Mouse (Mus musculus) inflammation-experienced regulatory T-cells, adult 6 months (primary cell): Measurements from ENCODE around the gene Serpinb8. TPM values are rescaled to one million over a fixed set of nuclear protein-coding genes. Genes with fewer than 3 reads are reported as not detected.

Source experiments
- ATAC-seq: one replicate; pipeline ENCODE4 v1.8.0; 2017
- polyA plus RNA-seq, 3 experiments: library from polyadenylated mRNA; unstranded; fragments of 100-300 nt; shearing (Covaris generic); gene quantifications; one replicate each; pipeline ENCODE4 v1.2.1; 2017

Gene Serpinb8
- polyA plus RNA-seq, 3 experiments from 2014 or later = 0.89 TPM; not detected in 2

DNA sequence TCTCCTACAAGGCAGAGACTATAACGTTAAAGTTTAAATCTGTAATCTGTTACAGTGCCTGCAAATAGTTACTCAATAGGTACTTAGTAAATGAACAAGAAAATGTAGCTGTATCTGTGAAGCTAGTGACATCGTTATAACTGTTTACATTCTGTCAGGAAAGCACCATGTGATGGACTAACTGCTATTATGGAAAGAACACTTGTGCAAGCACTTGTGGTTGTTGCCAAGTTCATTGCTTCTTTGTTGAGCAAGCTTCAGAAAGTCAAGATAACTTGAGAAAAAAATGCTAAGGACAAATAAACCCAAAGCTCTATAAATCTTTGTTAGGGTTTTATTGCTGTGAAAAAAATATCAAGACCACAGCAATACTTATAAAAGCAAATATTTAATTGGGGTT lies 67.9 kb downstream of the Serpinb8 start:
- ATAC-seq = no peak

Other genes starting within 250 kb of the Serpinb8 start
- not detected for gene Serpinb11, start 228.8 kb upstream of the Serpinb8 start, polyA plus RNA-seq
- gene Serpinb7, start 190.4 kb upstream of the Serpinb8 start, polyA plus RNA-seq = not detected
- not detected for gene Serpinb2, start 78.6 kb upstream of the Serpinb8 start, polyA plus RNA-seq